Mouse (Mus musculus) lung, embryonic 16.5 days (tissue): Measurements from ENCODE around the gene Ptpn12. TPM values are rescaled to one million over a fixed set of nuclear protein-coding genes. Genes with fewer than 3 reads are reported as not detected.

Source experiments
- ATAC-seq: fragments of 200-750 bp; cut with Nextera tagmentation; 2 replicates; pipeline ENCODE4 v1.8.0; 2017; ENCODE audit warnings: low read depth, mild to moderate bottlenecking, moderate library complexity
- H3K27ac ChIP-seq: fragments of 300-500 bp; sonication (generic); 2 replicates; pipeline ENCODE4 v1.5.1; 2014; ENCODE audit warnings: mild to moderate bottlenecking, control low read depth, low read length
- H3K27me3 ChIP-seq: fragments of 300-500 bp; sonication (generic); 2 replicates; pipeline ENCODE4 v1.6.1; 2014; ENCODE audit warnings: low read depth, low read length, mixed read lengths; ENCODE audit not compliant: control insufficient read depth, insufficient read depth
- H3K36me3 ChIP-seq: fragments of 300-500 bp; sonication (generic); 2 replicates; pipeline ENCODE4 v1.6.1; 2014; ENCODE audit warnings: low read length; ENCODE audit not compliant: control insufficient read depth, insufficient read depth
- H3K4me1 ChIP-seq: fragments of 300-500 bp; sonication (generic); replicated peaks from 2 replicates; pipeline ENCODE4 v1.6.1; 2014; ENCODE audit warnings: low read length, mixed read lengths; ENCODE audit not compliant: control insufficient read depth, insufficient read depth
- H3K4me2 ChIP-seq: fragments of 300-500 bp; sonication (generic); 2 replicates; pipeline ENCODE4 v1.6.1; 2014; ENCODE audit warnings: low read depth, low read length, control low read depth
- H3K4me3 ChIP-seq: fragments of 300-500 bp; sonication (generic); 2 replicates; pipeline ENCODE4 v1.5.1; 2014; ENCODE audit warnings: mild to moderate bottlenecking, low read length, control low read depth
- H3K9ac ChIP-seq: fragments of 300-500 bp; sonication (generic); 2 replicates; pipeline ENCODE4 v1.6.1; 2014; ENCODE audit warnings: low read length, control low read depth
- H3K9me3 ChIP-seq: fragments of 300-500 bp; sonication (generic); 2 replicates; pipeline ENCODE4 v1.6.1; 2016; ENCODE audit warnings: low read length; ENCODE audit not compliant: control insufficient read depth
- whole genome bisulfite sequencing: fragments of 180-500 bp; shearing (Covaris S2); extraction: QIAGEN DNeasy Blood & Tissue Kit; methylation state at CpG from one replicate; pipeline ENCODE4 v1.1.7; 2014; 5-methylcytosine and 5-hydroxymethylcytosine counted together
- polyA plus RNA-seq: library from polyadenylated mRNA; unstranded; fragments of >200 nt; fragmentation: Nextera tagmentation; extraction: Ambion mirVana; gene quantifications from 2 replicates; pipeline ENCODE4 v1.2.1, GENCODE M21; 2015

Gene Ptpn12
- 25.7 and 29.4 TPM in 2 replicates for polyA plus RNA-seq

- peak; percentile 96 for ATAC-seq
- H3K27ac ChIP-seq = peak within 1 kb of the TSS; percentile 99
- peak within 1 kb of the TSS; percentile 97 for H3K9ac ChIP-seq
- H3K36me3 ChIP-seq = no peaks in the 10 kb centered on the region
- peak within 1 kb of the TSS; percentile 94 for H3K4me3 ChIP-seq
- H3K27me3 ChIP-seq = no peaks in the 10 kb centered on the region
- H3K9me3 ChIP-seq = no peaks in the 10 kb centered on the region
- WGBS = 0% methylated on average over 41 of the region's 73 CpGs
- H3K4me1 ChIP-seq = peaks cover 6% of the 10 kb centered on the region
- peak within 1 kb of the TSS; percentile 72 for H3K4me2 ChIP-seq
These were observed at the start of gene Ptpn12 for GRCm38 (mm10) chr5:21055820-21056531. TSS of gene Ptpn12 (minus strand) at chr5:21055911.

GRCm38 (mm10) chr5:21091179-21091578 is 35.5 kb upstream of the Ptpn12 start:
- Histone ChIP-seq H3K9ac (no peak overlapping the region), H3K27ac (no peak overlapping the region), H3K4me1 (no peaks in the 10 kb centered on the region), H3K4me2 (no peak overlapping the region), H3K4me3 (no peak overlapping the region), H3K9me3 (no peaks in the 10 kb centered on the region), H3K27me3 (no peaks in the 10 kb centered on the region), H3K36me3 (no peaks in the 10 kb centered on the region)
- WGBS = 71% methylated on average over 6 of the region's 6 CpGs
- no peak for ATAC-seq

- Histone ChIP-seq H3K4me3 (no peak overlapping the region), H3K27me3 (no peaks in the 10 kb centered on the region), H3K4me2 (no peak overlapping the region), H3K4me1 (peaks cover 4% of the 10 kb centered on the region), H3K36me3 (no peaks in the 10 kb centered on the region), H3K27ac (no peak overlapping the region), H3K9ac (no peak overlapping the region), H3K9me3 (no peaks in the 10 kb centered on the region)
- WGBS = 76% methylated on average over 2 of the region's 2 CpGs
- ATAC-seq = no peak
These were observed 1.5 kb upstream of the Ptpn12 start for GRCm38 (mm10) chr5:21057217-21057616.

GRCm38 (mm10) chr5:21056595-21056994 is 884 bp upstream of the Ptpn12 start:
- Histone ChIP-seq H3K36me3 (no peaks in the 10 kb centered on the region), H3K4me1 (peaks cover 6% of the 10 kb centered on the region), H3K9me3 (no peaks in the 10 kb centered on the region), H3K4me3 (peak overlapping the region; percentile 94), H3K9ac (peak overlapping the region; percentile 73), H3K4me2 (peak overlapping the region; percentile 72), H3K27me3 (no peaks in the 10 kb centered on the region), H3K27ac (peak overlapping the region; percentile 98)
- 4% methylated on average over 8 of the region's 8 CpGs for WGBS
- no peak for ATAC-seq

GRCm38 (mm10) chr5:21055071-21055819 is 466 bp downstream of the Ptpn12 start:
- Histone ChIP-seq H3K27me3 (no peaks in the 10 kb centered on the region), H3K9ac (peak overlapping the region; percentile 97), H3K36me3 (no peaks in the 10 kb centered on the region), H3K4me1 (peaks cover 11% of the 10 kb centered on the region), H3K4me3 (peak overlapping the region; percentile 94), H3K27ac (peak overlapping the region; percentile 99), H3K4me2 (peak overlapping the region; percentile 57), H3K9me3 (no peaks in the 10 kb centered on the region)
- under 1% methylated on average over 50 of the region's 84 CpGs for WGBS
- ATAC-seq = peak; percentile 21

- peaks cover 14% of the 10 kb centered on the region for H3K4me1 ChIP-seq
- peak overlapping the region; percentile 57 for H3K4me2 ChIP-seq
- H3K36me3 ChIP-seq = no peaks in the 10 kb centered on the region
- peak; percentile 41 for ATAC-seq
- WGBS = 0% methylated on average over 20 of the region's 20 CpGs
- no peaks in the 10 kb centered on the region for H3K9me3 ChIP-seq
- peak overlapping the region; percentile 94 for H3K4me3 ChIP-seq
- no peaks in the 10 kb centered on the region for H3K27me3 ChIP-seq
- peak overlapping the region; percentile 97 for H3K9ac ChIP-seq
- H3K27ac ChIP-seq = peak overlapping the region; percentile 99
These were observed 1.1 kb downstream of the Ptpn12 start for GRCm38 (mm10) chr5:21054472-21055070.

- H3K4me1 ChIP-seq = peaks cover 17% of the 10 kb centered on the region
- no peaks in the 10 kb centered on the region for H3K9me3 ChIP-seq
- no peak for ATAC-seq
- H3K4me2 ChIP-seq = peak overlapping the region; percentile 57
- no peaks in the 10 kb centered on the region for H3K27me3 ChIP-seq
- H3K9ac ChIP-seq = 0 out of 2 replicates have a peak overlapping the region, but pooled peaks have one; percentile 0
- H3K4me3 ChIP-seq = peak overlapping the region; percentile 94
- no peak overlapping the region for H3K27ac ChIP-seq
- H3K36me3 ChIP-seq = no peaks in the 10 kb centered on the region
- WGBS = 40% methylated on average over 3 of the region's 3 CpGs
These were observed 2.0 kb downstream of the Ptpn12 start for GRCm38 (mm10) chr5:21053571-21054307.

GRCm38 (mm10) chr5:21052521-21052920 is 3.2 kb downstream of the Ptpn12 start:
- H3K4me1 ChIP-seq = peaks cover 17% of the 10 kb centered on the region
- H3K4me2 ChIP-seq = no peak overlapping the region
- WGBS = 89% methylated on average over 1 of the region's 1 CpGs
- no peak for ATAC-seq
- H3K9ac ChIP-seq = no peak overlapping the region
- H3K9me3 ChIP-seq = no peaks in the 10 kb centered on the region
- no peaks in the 10 kb centered on the region for H3K27me3 ChIP-seq
- H3K4me3 ChIP-seq = no peak overlapping the region
- no peaks in the 10 kb centered on the region for H3K36me3 ChIP-seq
- no peak overlapping the region for H3K27ac ChIP-seq
